Mouse (Mus musculus) intestine, postnatal 0 days (tissue): ENCODE measurements at regions not wholly inside any gene's neighbourhood (a gene's known extent, or its start where the extent isn't known, plus 50 kb on each side); places are given as distances from the start of the nearest gene placed in this dataset.

Experiments used
- ATAC-seq: fragments of 200-750 bp; cut with Nextera tagmentation; 2 replicates; pipeline ENCODE4 v1.8.0; 2017; ENCODE audit warnings: mild to moderate bottlenecking, moderate TSS enrichment, moderate library complexity
- H3K27ac ChIP-seq: fragments of 300-500 bp; sonication (generic); 2 replicates; pipeline ENCODE4 v1.5.1; 2014; ENCODE audit warnings: mild to moderate bottlenecking, low read depth, low read length, moderate library complexity
- H3K27me3 ChIP-seq: fragments of 300-500 bp; sonication (generic); replicated peaks from 2 replicates; pipeline ENCODE4 v1.6.1; 2014; ENCODE audit warnings: low read length, mixed read lengths; ENCODE audit not compliant: control insufficient read depth, insufficient read depth
- H3K36me3 ChIP-seq: fragments of 300-500 bp; sonication (generic); 2 replicates; pipeline ENCODE4 v1.6.1; 2014; ENCODE audit warnings: mild to moderate bottlenecking, moderate library complexity; ENCODE audit not compliant: control insufficient read depth, insufficient read depth
- H3K4me1 ChIP-seq: fragments of 300-500 bp; sonication (generic); replicated peaks from 2 replicates; pipeline ENCODE4 v1.6.1; 2014; ENCODE audit warnings: antibody characterized with exemption, low read length, mixed read lengths; ENCODE audit not compliant: control insufficient read depth, insufficient read depth
- H3K4me2 ChIP-seq: fragments of 300-500 bp; sonication (generic); replicated peaks from 2 replicates; pipeline ENCODE4 v1.6.1; 2014; ENCODE audit warnings: low read depth, mild to moderate bottlenecking, moderate library complexity
- H3K4me3 ChIP-seq: fragments of 300-500 bp; sonication (generic); 2 replicates; pipeline ENCODE4 v1.5.1; 2014; ENCODE audit warnings: low read depth, low read length
- H3K9ac ChIP-seq: fragments of 300-500 bp; sonication (generic); 2 replicates; pipeline ENCODE4 v1.6.1; 2014; ENCODE audit warnings: mild to moderate bottlenecking, low read depth, low read length
- H3K9me3 ChIP-seq: fragments of 300-500 bp; sonication (generic); 2 replicates; pipeline ENCODE4 v1.6.1; 2016; ENCODE audit warnings: mixed run types; ENCODE audit not compliant: control insufficient read depth
- CTCF ChIP-seq: sonication (generic); IDR thresholded peaks from 2 replicates; pipeline ENCODE4 v1.5.1; 2016; ENCODE audit warnings: low read depth, mild to moderate bottlenecking, control low read depth, antibody characterized with exemption, moderate library complexity
- WGBS: fragments of 180-500 bp; shearing (Covaris S2); extraction: QIAGEN DNeasy Blood & Tissue Kit; methylation state at CpG from one replicate; pipeline ENCODE4 v1.1.7; 2014; 5-methylcytosine and 5-hydroxymethylcytosine counted together

GRCm38 (mm10) chr3:15223266-15223665 is 108.8 kb downstream of the Gm9733 start:
- no peak overlapping the region for H3K27ac ChIP-seq
- TF ChIP-seq CTCF, result no peak
- no peak overlapping the region for H3K9ac ChIP-seq
- H3K36me3 ChIP-seq, result no peaks in the 10 kb centered on the region
- H3K4me3 ChIP-seq, result no peak overlapping the region
- no peaks in the 10 kb centered on the region for H3K9me3 ChIP-seq
- H3K4me1 ChIP-seq, result no peaks in the 10 kb centered on the region
- no peak for ATAC-seq
- WGBS, result 83% methylated on average over 6 of the region's 6 CpGs
- no peaks in the 10 kb centered on the region for H3K27me3 ChIP-seq
- no peak overlapping the region for H3K4me2 ChIP-seq

GRCm38 (mm10) chr3:15224452-15224851 is 107.7 kb downstream of the Gm9733 start:
- no peaks in the 10 kb centered on the region for H3K4me1 ChIP-seq
- no peak overlapping the region for H3K27ac ChIP-seq
- H3K4me2 ChIP-seq, result no peak overlapping the region
- H3K4me3 ChIP-seq, result no peak overlapping the region
- no peaks in the 10 kb centered on the region for H3K9me3 ChIP-seq
- no peak overlapping the region for H3K9ac ChIP-seq
- no peak for ATAC-seq
- WGBS, result 34% methylated on average over 1 of the region's 1 CpGs
- H3K27me3 ChIP-seq, result no peaks in the 10 kb centered on the region
- no peak for TF ChIP-seq CTCF
- no peaks in the 10 kb centered on the region for H3K36me3 ChIP-seq

- Histone ChIP-seq H3K4me3 (no peak overlapping the region), H3K4me1 (no peaks in the 10 kb centered on the region), H3K27me3 (no peaks in the 10 kb centered on the region), H3K36me3 (no peaks in the 10 kb centered on the region), H3K9me3 (no peaks in the 10 kb centered on the region), H3K27ac (no peak overlapping the region), H3K4me2 (no peak overlapping the region), H3K9ac (no peak overlapping the region)
- WGBS, result 77% methylated on average over 2 of the region's 2 CpGs
- ATAC-seq, result no peak
- TF ChIP-seq CTCF, result no peak
Measured at GRCm38 (mm10) chr3:15228641-15229040, 103.5 kb downstream of the Gm9733 start.

- ATAC-seq, result no peak
- Histone ChIP-seq H3K27me3 (no peaks in the 10 kb centered on the region), H3K27ac (no peak overlapping the region), H3K36me3 (no peaks in the 10 kb centered on the region), H3K4me3 (no peak overlapping the region), H3K9me3 (no peaks in the 10 kb centered on the region), H3K4me2 (no peak overlapping the region), H3K4me1 (no peaks in the 10 kb centered on the region), H3K9ac (no peak overlapping the region)
- WGBS, result 80% methylated on average over 6 of the region's 6 CpGs
- TF ChIP-seq CTCF, result no peak
Measured at GRCm38 (mm10) chr3:15230204-15230603, 101.9 kb downstream of the Gm9733 start.

- WGBS, result 51% methylated on average over 3 of the region's 3 CpGs
- no peak overlapping the region for H3K9ac ChIP-seq
Measured at GRCm38 (mm10) chr3:15231433-15231832, 100.7 kb downstream of the Gm9733 start.

GRCm38 (mm10) chr3:15237817-15238432 is 94.2 kb downstream of the Gm9733 start:
- 72% methylated on average over 5 of the region's 5 CpGs for whole genome bisulfite sequencing
- Histone ChIP-seq H3K4me3 (no peak overlapping the region), H3K36me3 (no peaks in the 10 kb centered on the region), H3K4me2 (no peak overlapping the region), H3K9ac (no peak overlapping the region), H3K4me1 (no peaks in the 10 kb centered on the region), H3K9me3 (no peaks in the 10 kb centered on the region), H3K27ac (no peak overlapping the region), H3K27me3 (no peaks in the 10 kb centered on the region)
- no peak for TF ChIP-seq CTCF
- no peak for ATAC-seq

More at GRCm38 (mm10) chr3:15231433-15231832, 100.7 kb downstream of the Gm9733 start:
- Histone ChIP-seq H3K27ac (no peak overlapping the region), H3K9me3 (no peaks in the 10 kb centered on the region), H3K4me2 (no peak overlapping the region), H3K4me1 (no peaks in the 10 kb centered on the region), H3K4me3 (no peak overlapping the region), H3K36me3 (no peaks in the 10 kb centered on the region), H3K27me3 (no peaks in the 10 kb centered on the region)
- no peak for TF ChIP-seq CTCF
- no peak for ATAC-seq

GRCm38 (mm10) chr3:15242388-15242787 is 89.7 kb downstream of the Gm9733 start:
- Histone ChIP-seq H3K4me2 (no peak overlapping the region), H3K27me3 (no peaks in the 10 kb centered on the region), H3K4me1 (no peaks in the 10 kb centered on the region), H3K9me3 (no peaks in the 10 kb centered on the region), H3K9ac (no peak overlapping the region), H3K27ac (no peak overlapping the region), H3K4me3 (no peak overlapping the region), H3K36me3 (no peaks in the 10 kb centered on the region)
- no peak for ATAC-seq
- no peak for TF ChIP-seq CTCF
